Mouse (Mus musculus) midbrain, embryonic 16.5 days (tissue): Measurements from ENCODE around the gene Methig1. TPM values are rescaled to one million over a fixed set of nuclear protein-coding genes. Genes with fewer than 3 reads are reported as not detected.
"Not testable (repeated sequence)": the region's sequence is repeated elsewhere in the genome, so short reads cannot be mapped to it uniquely, and the experiment has no call there.

ENCODE experiments used
- ATAC-seq: fragments of 200-750 bp; cut with Nextera tagmentation; 2 replicates; pipeline ENCODE4 v1.8.0; 2017; ENCODE audit warnings: moderate TSS enrichment
- H3K27ac ChIP-seq: fragments of 300-500 bp; sonication (generic); 2 replicates; pipeline ENCODE4 v1.5.1; 2014; ENCODE audit warnings: mild to moderate bottlenecking, low read length, mixed read lengths
- H3K27me3 ChIP-seq: fragments of 300-500 bp; sonication (generic); 2 replicates; pipeline ENCODE4 v1.6.1; 2014; ENCODE audit warnings: low read depth, low read length, mixed read lengths; ENCODE audit not compliant: control insufficient read depth, insufficient read depth
- H3K36me3 ChIP-seq: fragments of 300-500 bp; sonication (generic); 2 replicates; pipeline ENCODE4 v1.6.1; 2014; ENCODE audit warnings: mild to moderate bottlenecking, low read length, moderate library complexity, mixed read lengths; ENCODE audit not compliant: control insufficient read depth, insufficient read depth
- H3K4me1 ChIP-seq: fragments of 300-500 bp; sonication (generic); 2 replicates; pipeline ENCODE4 v1.6.1; 2014; ENCODE audit warnings: mild to moderate bottlenecking, low read length, mixed read lengths; ENCODE audit not compliant: control insufficient read depth, insufficient read depth
- H3K4me2 ChIP-seq: fragments of 300-500 bp; sonication (generic); 2 replicates; pipeline ENCODE4 v1.6.1; 2014; ENCODE audit warnings: mild to moderate bottlenecking, low read length, mixed read lengths
- H3K4me3 ChIP-seq: fragments of 300-500 bp; sonication (generic); 2 replicates; pipeline ENCODE4 v1.5.1; 2014; ENCODE audit warnings: low read depth, mild to moderate bottlenecking, low read length, moderate library complexity, mixed read lengths
- H3K9ac ChIP-seq: fragments of 300-500 bp; sonication (generic); 2 replicates; pipeline ENCODE4 v1.6.1; 2014; ENCODE audit warnings: low read depth, low read length, mixed read lengths
- H3K9me3 ChIP-seq: fragments of 300-500 bp; sonication (generic); replicated peaks from 2 replicates; pipeline ENCODE4 v1.6.1; 2014; ENCODE audit warnings: mild to moderate bottlenecking, low read length, mixed read lengths; ENCODE audit not compliant: control insufficient read depth, poor library complexity, severe bottlenecking
- WGBS: fragments of 180-500 bp; shearing (Covaris S2); extraction: QIAGEN DNeasy Blood & Tissue Kit; methylation state at CpG from one replicate; pipeline ENCODE4 v1.1.7; 2014; 5-methylcytosine and 5-hydroxymethylcytosine counted together
- polyA plus RNA-seq: library from polyadenylated mRNA; unstranded; fragments of >200 nt; fragmentation: Nextera tagmentation; extraction: Ambion mirVana; gene quantifications from 2 replicates; pipeline ENCODE4 v1.2.1, GENCODE M21; 2015

Gene Methig1
- polyA plus RNA-seq, 1 experiment from 2014 or later: not detected

DNA sequence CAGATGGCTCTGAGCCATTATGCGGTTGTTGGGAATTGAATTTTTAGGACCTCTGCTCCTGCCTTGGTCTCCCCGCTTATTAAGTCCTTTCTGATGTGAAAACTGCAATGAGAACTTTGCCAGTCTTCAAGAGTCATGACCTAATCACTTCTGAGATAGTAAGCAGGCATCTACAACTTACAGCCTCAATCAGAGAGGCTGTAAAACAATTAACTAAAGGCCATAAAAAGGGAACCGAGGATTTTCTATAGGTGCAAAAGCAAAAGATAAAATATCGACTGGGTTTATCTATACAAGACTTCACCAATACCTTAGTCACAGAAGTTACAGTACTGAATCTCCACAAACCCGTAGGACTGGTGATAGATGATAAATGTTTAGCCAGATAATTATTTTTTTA, 2.9 kb downstream of the Methig1 start:
- ATAC-seq: no peak
- Histone ChIP-seq H3K27ac (no peak overlapping the region), H3K4me1 (no peaks in the 10 kb centered on the region), H3K4me2 (no peak overlapping the region), H3K36me3 (no peaks in the 10 kb centered on the region), H3K27me3 (no peaks in the 10 kb centered on the region), H3K4me3 (no peak overlapping the region), H3K9me3 (no peaks in the 10 kb centered on the region), H3K9ac (no peak overlapping the region)
- WGBS: 92% methylated on average over 5 of the region's 5 CpGs

DNA sequence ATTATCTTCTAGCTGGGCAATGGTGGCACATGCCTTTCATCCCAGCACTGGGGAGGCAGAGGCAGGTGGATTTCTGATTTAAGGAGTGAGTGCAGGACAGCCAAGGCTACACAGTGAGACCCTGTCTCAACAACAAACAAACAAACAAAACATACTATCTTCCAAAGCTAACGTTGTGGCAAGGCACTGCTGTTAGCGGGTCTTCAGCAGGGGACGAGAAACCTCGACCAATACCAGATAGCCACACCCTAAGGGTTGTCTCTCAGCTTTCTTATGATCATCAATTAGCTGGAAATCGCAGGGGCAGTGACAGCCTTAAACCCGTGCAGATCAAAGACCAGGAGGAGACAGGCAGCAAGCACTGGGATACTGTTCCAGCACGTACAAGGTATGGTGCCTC, 11.3 kb downstream of the Methig1 start, which contains the start of gene Higd1c:
Higd1c (plus strand) TSS at position 301 of the 400 bp plus-strand sequence.
- WGBS: 77% methylated on average over 7 of the region's 7 CpGs
- Histone ChIP-seq H3K4me2 (no peak within 1 kb of the TSS), H3K4me1 (no peaks in the 10 kb centered on the region), H3K27ac (no peak within 1 kb of the TSS), H3K36me3 (no peaks in the 10 kb centered on the region), H3K27me3 (no peaks in the 10 kb centered on the region), H3K9me3 (no peaks in the 10 kb centered on the region; the same call in 1 of the 2 replicates), H3K9ac (no peak within 1 kb of the TSS), H3K4me3 (no peak within 1 kb of the TSS)
- no peak for ATAC-seq

DNA sequence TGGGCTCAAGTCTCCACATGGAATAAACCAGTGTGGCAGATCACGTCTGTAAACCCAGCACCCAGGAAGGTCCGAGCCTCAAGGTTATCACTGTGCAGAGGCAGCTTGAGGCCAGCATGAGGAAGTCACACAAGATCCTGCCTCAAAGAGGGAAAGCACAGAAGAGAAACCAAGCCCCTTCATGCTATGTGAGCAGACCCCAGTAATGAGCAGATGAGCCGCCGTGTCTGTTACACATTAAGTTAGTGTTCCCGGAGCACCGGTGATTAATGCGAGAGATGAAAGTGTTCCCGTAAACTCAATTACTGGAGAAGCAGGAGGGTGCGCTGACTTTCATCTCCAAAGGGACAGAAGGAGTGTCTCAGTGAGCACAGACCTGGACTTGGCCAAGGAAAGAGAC, 13.0 kb downstream of the Methig1 start:
- not testable (repeated sequence) for H3K4me2 ChIP-seq, H3K27me3 ChIP-seq, H3K36me3 ChIP-seq, H3K9ac ChIP-seq, H3K27ac ChIP-seq, H3K9me3 ChIP-seq, H3K4me3 ChIP-seq, ATAC-seq, H3K4me1 ChIP-seq
- WGBS: 41% methylated on average over 9 of the region's 9 CpGs

DNA sequence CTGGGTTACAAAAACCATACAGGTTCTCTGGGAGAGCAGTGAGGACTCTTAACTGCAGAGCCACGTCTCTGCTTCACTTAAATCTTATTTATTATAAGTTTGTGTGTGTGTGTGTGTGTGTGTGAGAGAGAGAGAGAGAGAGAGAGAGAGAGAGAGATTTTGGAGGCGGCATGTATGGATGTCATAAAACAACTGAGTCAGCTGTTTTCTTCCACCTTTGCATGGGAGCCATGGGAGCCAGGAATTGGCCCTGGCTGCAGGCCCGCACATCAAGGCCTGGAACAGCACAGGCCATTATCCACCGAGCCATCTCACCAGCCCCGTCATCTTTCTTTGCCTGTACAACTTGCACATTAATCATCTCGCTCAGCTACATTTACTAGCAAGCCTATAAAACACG, 14.2 kb downstream of the Methig1 start:
- Histone ChIP-seq H3K4me3 (no peak overlapping the region), H3K27ac (no peak overlapping the region), H3K27me3 (no peaks in the 10 kb centered on the region), H3K36me3 (no peaks in the 10 kb centered on the region), H3K9me3 (no peaks in the 10 kb centered on the region; the same call in 1 of the 2 replicates), H3K4me2 (no peak overlapping the region), H3K9ac (no peak overlapping the region), H3K4me1 (no peaks in the 10 kb centered on the region)
- WGBS: 89% methylated on average over 7 of the region's 7 CpGs
- ATAC-seq: no peak

DNA sequence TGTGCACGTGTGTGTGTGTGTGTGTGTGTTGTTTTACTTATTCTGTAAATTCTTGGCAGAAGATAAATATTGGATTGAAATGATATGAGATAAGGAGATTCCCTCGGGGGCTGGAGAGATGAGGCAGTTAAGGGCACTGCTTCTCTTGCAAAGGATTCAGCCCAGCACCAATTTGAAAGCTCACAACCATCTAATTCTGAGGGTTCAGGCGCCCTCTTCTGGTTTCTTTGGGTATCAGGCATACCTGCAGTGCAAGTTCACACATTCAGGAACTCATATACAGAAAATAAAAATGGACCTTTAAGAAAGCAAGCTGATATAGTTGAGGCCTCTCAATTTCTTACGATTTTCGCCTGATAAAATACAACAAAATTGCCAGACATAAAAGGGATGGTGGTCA, 22.1 kb downstream of the Methig1 start:
- no peak overlapping the region for H3K4me3 ChIP-seq
- no peak overlapping the region for H3K9ac ChIP-seq
- H3K4me1 ChIP-seq: no peaks in the 10 kb centered on the region
- no peak overlapping the region for H3K4me2 ChIP-seq
- no peaks in the 10 kb centered on the region for H3K9me3 ChIP-seq
- WGBS: 37% methylated on average over 5 of the region's 5 CpGs
- H3K36me3 ChIP-seq: no peaks in the 10 kb centered on the region
- no peaks in the 10 kb centered on the region for H3K27me3 ChIP-seq
- no peak overlapping the region for H3K27ac ChIP-seq
- ATAC-seq: no peak

DNA sequence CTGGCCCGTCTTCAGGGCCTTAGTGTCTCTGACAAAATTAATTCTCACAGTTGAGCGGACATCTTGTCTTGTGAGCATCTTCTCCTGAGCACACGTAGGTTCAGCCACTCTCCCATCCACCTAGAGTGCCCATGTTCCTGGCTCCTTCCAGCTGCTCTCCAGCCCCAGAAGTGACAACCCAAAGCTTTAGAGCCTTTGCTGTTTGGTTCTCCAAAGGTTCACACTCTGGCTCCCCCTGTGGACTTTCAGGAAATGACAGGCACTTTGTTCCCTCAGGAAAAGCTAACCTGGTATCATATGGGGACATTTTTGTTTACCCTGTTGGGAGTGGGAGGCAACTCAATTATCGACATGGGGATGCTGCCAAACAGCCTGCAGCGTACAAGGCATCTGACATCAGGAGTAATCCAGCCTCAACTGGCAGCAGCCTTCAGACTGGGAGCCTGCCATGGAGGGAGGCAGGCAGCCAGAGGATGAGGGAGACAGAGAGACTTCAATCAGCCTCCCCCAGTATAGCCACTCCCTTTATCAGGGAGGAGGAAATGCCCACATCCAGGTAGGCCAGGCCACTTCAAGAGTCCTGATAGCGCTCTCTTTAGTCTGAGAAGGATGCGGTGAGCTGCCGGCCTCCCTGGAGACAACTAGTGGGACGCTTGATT, 25.0 kb downstream of the Methig1 start:
- not testable (repeated sequence) for H3K36me3 ChIP-seq, H3K4me3 ChIP-seq, H3K27me3 ChIP-seq, H3K9me3 ChIP-seq, ATAC-seq, H3K27ac ChIP-seq, H3K4me2 ChIP-seq, H3K4me1 ChIP-seq, H3K9ac ChIP-seq
- 26% methylated on average over 3 of the region's 9 CpGs for WGBS

DNA sequence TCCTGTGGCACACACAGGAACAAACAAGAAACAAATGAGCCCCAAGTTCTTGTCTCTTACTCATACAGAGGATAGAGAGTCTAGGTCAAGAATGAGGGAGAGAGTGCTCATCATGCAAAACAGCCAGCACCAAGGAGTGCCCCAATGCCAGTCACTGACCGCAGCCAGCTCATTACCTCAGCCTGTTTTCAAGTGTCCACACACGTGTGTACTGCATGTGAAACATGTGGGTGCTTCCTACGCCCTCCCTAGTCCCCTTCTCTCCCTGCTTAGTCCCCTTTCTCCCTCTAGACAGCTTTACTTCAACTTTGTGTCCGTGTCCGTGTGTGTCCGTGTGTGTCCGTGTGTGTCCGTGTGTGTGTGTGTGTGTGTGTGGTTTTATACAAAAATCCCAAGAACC, 26.7 kb downstream of the Methig1 start:
- H3K4me2 ChIP-seq: no peak overlapping the region
- 84% methylated on average over 8 of the region's 8 CpGs for WGBS
- no peak for ATAC-seq
- no peaks in the 10 kb centered on the region for H3K4me1 ChIP-seq
- H3K9me3 ChIP-seq: no peaks in the 10 kb centered on the region
- H3K4me3 ChIP-seq: no peak overlapping the region
- H3K27ac ChIP-seq: no peak overlapping the region
- no peak overlapping the region for H3K9ac ChIP-seq
- no peaks in the 10 kb centered on the region for H3K27me3 ChIP-seq
- H3K36me3 ChIP-seq: no peaks in the 10 kb centered on the region

DNA sequence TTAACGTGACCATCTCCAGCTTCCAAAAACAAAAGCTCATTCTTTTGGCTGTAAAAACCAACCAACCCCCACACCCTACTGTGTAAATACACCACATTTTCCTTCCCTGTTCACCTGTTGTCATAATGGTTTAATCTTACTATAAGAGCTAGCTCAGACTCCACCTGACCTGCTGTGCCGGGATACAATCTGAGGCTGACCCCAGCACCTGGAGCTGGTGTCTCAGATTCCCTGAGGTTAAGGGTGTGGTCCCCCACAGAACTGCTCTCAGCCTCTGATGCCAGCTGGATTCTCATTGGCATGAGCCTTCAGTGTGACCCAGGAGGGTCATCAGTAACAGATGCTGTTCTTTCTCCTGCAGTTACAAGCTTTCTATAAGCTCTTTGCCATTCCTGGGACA, 27.2 kb downstream of the Methig1 start:
- Histone ChIP-seq H3K9me3 (no peaks in the 10 kb centered on the region), H3K9ac (no peak overlapping the region), H3K36me3 (no peaks in the 10 kb centered on the region), H3K27me3 (no peaks in the 10 kb centered on the region), H3K4me1 (no peaks in the 10 kb centered on the region), H3K4me3 (no peak overlapping the region), H3K4me2 (no peak overlapping the region), H3K27ac (no peak overlapping the region)
- WGBS: 69% methylated on average over 2 of the region's 2 CpGs
- no peak for ATAC-seq

DNA sequence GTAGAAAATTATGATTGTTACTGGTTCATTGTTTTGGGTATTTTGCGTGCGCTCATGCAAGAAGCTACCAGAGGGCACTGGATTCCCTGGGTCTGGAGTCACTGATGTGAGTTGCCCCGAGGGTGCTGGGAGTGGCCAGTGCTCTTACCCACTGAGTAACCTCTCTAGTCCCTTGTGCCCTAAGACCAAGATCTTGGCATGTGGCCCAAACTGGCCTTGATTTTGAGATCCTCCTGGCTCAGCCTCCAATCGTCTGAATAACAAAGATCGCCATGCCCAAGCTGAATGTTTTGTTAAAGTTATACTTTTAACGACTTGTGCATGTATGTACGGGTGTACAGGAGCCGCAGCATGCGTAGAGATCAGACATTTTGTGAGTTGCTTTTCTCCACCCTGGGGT, 32.8 kb downstream of the Methig1 start:
- no peaks in the 10 kb centered on the region for H3K36me3 ChIP-seq
- H3K27me3 ChIP-seq: no peaks in the 10 kb centered on the region
- no peaks in the 10 kb centered on the region for H3K4me1 ChIP-seq
- H3K9ac ChIP-seq: no peak overlapping the region
- ATAC-seq: no peak
- no peaks in the 10 kb centered on the region for H3K9me3 ChIP-seq
- no peak overlapping the region for H3K4me3 ChIP-seq
- no peak overlapping the region for H3K4me2 ChIP-seq
- H3K27ac ChIP-seq: no peak overlapping the region
- WGBS: 90% methylated on average over 9 of the region's 9 CpGs
